Mouse (Mus musculus): ENCODE data around the gene AI854703. TPM values are rescaled to one million over a fixed set of nuclear protein-coding genes. Genes with fewer than 3 reads are reported as not detected.

AI854703 gene
- polyA plus RNA-seq (2012; rRNA removed) (1.1 and 1.5 TPM in 2 replicates), polyA plus RNA-seq (2014; fragmentation: Nextera tagmentation; extraction: Ambion mirVana) (0.76 and 0.87 TPM in 2 replicates)

DNA sequence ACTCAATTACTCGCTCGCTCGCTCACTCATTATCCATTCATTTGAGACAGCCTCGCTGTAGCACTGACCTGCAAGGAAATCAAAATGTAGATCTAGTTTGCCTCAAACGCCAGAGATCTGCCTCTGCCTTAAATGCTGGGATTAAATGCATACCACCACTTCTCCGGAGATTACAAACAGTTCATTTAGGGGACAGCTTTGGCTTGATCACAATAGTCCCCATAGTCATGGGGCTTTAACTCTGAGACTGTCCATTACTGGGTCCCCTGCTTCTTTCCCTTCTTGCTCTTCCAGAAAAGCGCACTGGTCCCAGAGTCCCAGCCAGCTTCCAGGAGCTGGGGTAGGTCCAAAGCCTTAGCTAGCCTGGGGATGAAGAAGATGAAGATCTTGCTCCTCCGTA lies at the start of gene AI854703:
TSS of gene AI854703 (plus strand) at position 301 of the 400 bp plus-strand sequence.
- Histone ChIP-seq H3K4me2 (replicated peaks; ENCODE audit: low read depth, low read length, severe bottlenecking) (peak within 1 kb of the TSS; percentile 86), H3K9ac (ENCODE audit: low read depth, low read length, severe bottlenecking) (peak within 1 kb of the TSS; percentile 52), H3K4me3 (replicated peaks; ENCODE audit: low read length) (peak within 1 kb of the TSS; percentile 44), H3K4me1 (ENCODE audit: control insufficient read depth, insufficient read depth, low read length) (no peaks in the 10 kb centered on the region), H3K27me3 (ENCODE audit: control insufficient read depth, insufficient read depth, low read length) (peaks cover 30% of the 10 kb centered on the region), H3K36me3 (ENCODE audit: control insufficient read depth, insufficient read depth, low read length) (no peaks in the 10 kb centered on the region), H3K27ac (replicated peaks; ENCODE audit: low read depth, low read length) (no peak within 1 kb of the TSS), H3K9me3 (ENCODE audit: control insufficient read depth, low read length) (no peaks in the 10 kb centered on the region)
- WGBS = 30% methylated on average over 8 of the region's 8 CpGs
- no peak for TF ChIP-seq POLR2A (IDR thresholded peaks at IDR 0.05; ENCODE audit: borderline replicate concordance, extremely low read depth, insufficient read depth, insufficient read length)
- ATAC-seq (ENCODE audit: low FRiP score, low read depth) (no peak), DNase-seq (ENCODE audit: low spot score) (no peak)

DNA sequence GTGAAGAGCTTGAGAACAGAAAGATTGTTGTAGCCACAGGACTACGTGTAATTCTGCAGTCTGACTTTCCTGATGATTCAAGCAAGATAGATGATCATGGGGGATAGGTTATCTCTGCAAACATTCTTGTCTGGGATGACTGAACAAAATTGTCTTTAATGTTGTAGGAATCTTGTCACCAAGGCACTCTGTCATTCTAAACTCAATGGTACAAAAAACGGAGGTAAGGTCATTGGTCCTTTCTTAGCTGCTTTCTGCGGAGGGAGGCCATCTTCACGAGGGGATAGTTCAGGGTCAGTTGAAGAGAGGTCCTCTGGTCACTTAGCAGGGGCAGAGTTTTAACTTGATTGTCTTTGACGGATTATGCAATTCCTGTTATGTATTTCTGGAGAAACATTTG lies 47.8 kb upstream of the AI854703 start:
- Histone ChIP-seq H3K36me3 (ENCODE audit: control insufficient read depth, insufficient read depth, low read length) (no peaks in the 10 kb centered on the region), H3K4me2 (replicated peaks; ENCODE audit: low read depth, low read length, severe bottlenecking) (no peak overlapping the region), H3K4me3 (replicated peaks; ENCODE audit: low read length) (no peak overlapping the region), H3K27me3 (ENCODE audit: control insufficient read depth, insufficient read depth, low read length) (no peaks in the 10 kb centered on the region), H3K4me1 (ENCODE audit: control insufficient read depth, insufficient read depth, low read length) (no peaks in the 10 kb centered on the region), H3K27ac (replicated peaks; ENCODE audit: low read depth, low read length) (no peak overlapping the region), H3K9me3 (ENCODE audit: control insufficient read depth, low read length) (no peaks in the 10 kb centered on the region), H3K9ac (ENCODE audit: low read depth, low read length, severe bottlenecking) (no peak overlapping the region)
- DNase-seq (ENCODE audit: low spot score) = no peak
- ATAC-seq (ENCODE audit: low FRiP score, low read depth) = no peak
- TF ChIP-seq POLR2A (IDR thresholded peaks at IDR 0.05; ENCODE audit: borderline replicate concordance, extremely low read depth, insufficient read depth, insufficient read length) = no peak
- 50% methylated on average over 5 of the region's 5 CpGs for WGBS

DNA sequence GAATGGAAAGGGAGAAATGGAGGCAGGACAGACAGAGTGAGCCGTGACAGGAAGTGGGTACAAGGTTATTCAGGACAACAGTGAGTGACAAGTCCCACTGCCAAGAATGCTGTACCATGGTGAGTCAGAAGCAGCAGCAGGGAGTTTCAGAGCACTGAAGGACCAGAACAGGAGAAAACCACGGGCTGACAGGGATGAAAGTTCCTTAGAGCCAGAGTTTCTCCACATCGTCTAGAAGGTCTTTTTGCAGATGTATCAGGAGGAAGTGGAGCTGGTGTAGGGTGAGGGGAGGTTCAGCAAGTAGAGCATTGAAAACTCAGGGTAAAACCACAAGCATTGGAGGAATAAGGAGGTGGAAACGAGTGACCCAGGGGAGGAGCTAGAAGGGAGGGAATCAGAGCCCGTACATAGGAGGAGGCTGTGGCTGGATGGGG lies 47.3 kb upstream of the AI854703 start:
- Histone ChIP-seq H3K36me3 (ENCODE audit: control insufficient read depth, insufficient read depth, low read length) (no peaks in the 10 kb centered on the region), H3K9me3 (ENCODE audit: control insufficient read depth, low read length) (no peaks in the 10 kb centered on the region), H3K27ac (replicated peaks; ENCODE audit: low read depth, low read length) (no peak overlapping the region), H3K27me3 (ENCODE audit: control insufficient read depth, insufficient read depth, low read length) (no peaks in the 10 kb centered on the region), H3K4me3 (replicated peaks; ENCODE audit: low read length) (no peak overlapping the region), H3K4me1 (ENCODE audit: control insufficient read depth, insufficient read depth, low read length) (no peaks in the 10 kb centered on the region), H3K9ac (ENCODE audit: low read depth, low read length, severe bottlenecking) (peak overlapping the region; percentile 28; the same call in 1 of the 2 replicates), H3K4me2 (replicated peaks; ENCODE audit: low read depth, low read length, severe bottlenecking) (no peak overlapping the region)
- WGBS = 29% methylated on average over 5 of the region's 5 CpGs
- no peak for ATAC-seq (ENCODE audit: low FRiP score, low read depth)
- TF ChIP-seq POLR2A (IDR thresholded peaks at IDR 0.05; ENCODE audit: borderline replicate concordance, extremely low read depth, insufficient read depth, insufficient read length) = no peak
- no peak for DNase-seq (ENCODE audit: low spot score)

DNA sequence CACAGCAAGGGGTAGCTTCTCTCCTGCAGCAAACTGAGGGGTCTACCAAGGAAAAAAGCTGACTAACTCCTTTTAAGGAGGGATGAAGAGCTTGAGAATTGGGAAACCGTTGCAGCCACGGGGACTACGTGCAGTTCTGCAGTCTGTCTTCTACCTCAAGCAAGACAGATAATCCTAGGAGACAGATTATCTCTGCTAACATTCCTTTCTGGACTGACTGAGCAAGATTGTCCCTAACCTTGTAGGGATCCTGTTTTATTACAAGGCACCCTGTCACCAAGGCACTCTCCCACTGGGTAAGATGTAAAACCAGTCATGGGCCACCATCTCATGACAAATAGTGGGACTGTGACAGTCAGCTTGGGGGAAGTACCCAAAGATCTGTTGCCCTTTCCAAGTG lies 45.3 kb upstream of the AI854703 start:
- Histone ChIP-seq H3K27ac (replicated peaks; ENCODE audit: low read depth, low read length) (no peak overlapping the region), H3K4me3 (replicated peaks; ENCODE audit: low read length) (no peak overlapping the region), H3K36me3 (ENCODE audit: control insufficient read depth, insufficient read depth, low read length) (no peaks in the 10 kb centered on the region), H3K27me3 (ENCODE audit: control insufficient read depth, insufficient read depth, low read length) (no peaks in the 10 kb centered on the region), H3K9me3 (ENCODE audit: control insufficient read depth, low read length) (no peaks in the 10 kb centered on the region), H3K9ac (ENCODE audit: low read depth, low read length, severe bottlenecking) (no peak overlapping the region), H3K4me1 (ENCODE audit: control insufficient read depth, insufficient read depth, low read length) (no peaks in the 10 kb centered on the region), H3K4me2 (replicated peaks; ENCODE audit: low read depth, low read length, severe bottlenecking) (no peak overlapping the region)
- no peak for ATAC-seq (ENCODE audit: low FRiP score, low read depth)
- no peak for TF ChIP-seq POLR2A (IDR thresholded peaks at IDR 0.05; ENCODE audit: borderline replicate concordance, extremely low read depth, insufficient read depth, insufficient read length)
- no peak for DNase-seq (ENCODE audit: low spot score)
- WGBS = 51% methylated on average over 3 of the region's 3 CpGs

DNA sequence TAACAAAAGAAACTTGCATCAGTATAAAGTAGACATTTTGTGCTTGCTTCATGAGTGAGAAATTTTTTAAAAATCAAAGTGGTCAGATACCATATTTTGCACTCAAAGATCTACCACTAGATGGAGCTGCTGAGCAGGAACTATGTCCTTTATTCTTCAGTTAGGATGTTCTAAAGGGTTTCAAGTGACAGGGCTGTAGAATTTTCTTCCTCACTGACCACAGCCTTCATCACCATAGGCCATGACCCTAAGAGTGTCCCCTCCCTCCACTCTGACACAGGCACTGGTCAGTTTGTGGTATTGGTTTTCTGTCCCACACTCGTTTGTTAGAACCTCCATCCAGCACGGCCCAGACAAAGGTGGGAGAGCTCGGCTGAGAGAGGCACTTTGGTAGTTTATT lies 44.5 kb upstream of the AI854703 start:
- DNase-seq (ENCODE audit: low spot score) = peak; percentile 74
- Histone ChIP-seq H3K36me3 (ENCODE audit: control insufficient read depth, insufficient read depth, low read length) (no peaks in the 10 kb centered on the region), H3K4me3 (replicated peaks; ENCODE audit: low read length) (no peak overlapping the region), H3K27me3 (ENCODE audit: control insufficient read depth, insufficient read depth, low read length) (no peaks in the 10 kb centered on the region), H3K27ac (replicated peaks; ENCODE audit: low read depth, low read length) (no peak overlapping the region), H3K4me2 (replicated peaks; ENCODE audit: low read depth, low read length, severe bottlenecking) (no peak overlapping the region), H3K9ac (ENCODE audit: low read depth, low read length, severe bottlenecking) (no peak overlapping the region), H3K9me3 (ENCODE audit: control insufficient read depth, low read length) (no peaks in the 10 kb centered on the region), H3K4me1 (ENCODE audit: control insufficient read depth, insufficient read depth, low read length) (no peaks in the 10 kb centered on the region)
- TF ChIP-seq POLR2A (IDR thresholded peaks at IDR 0.05; ENCODE audit: borderline replicate concordance, extremely low read depth, insufficient read depth, insufficient read length) = no peak
- 77% methylated on average over 3 of the region's 3 CpGs for WGBS
- ATAC-seq (ENCODE audit: low FRiP score, low read depth) = no peak
